Mouse (Mus musculus) large intestine, adult 2 months (tissue): ENCODE measurements around the gene Slc38a2. TPM values are rescaled to one million over a fixed set of nuclear protein-coding genes. Genes with fewer than 3 reads are reported as not detected.

Source experiments
- DNase-seq: peaks from one replicate; pipeline ENCODE4 v3.0.0-alpha.2; 2012; ENCODE audit warnings: low read depth, low spot score
- WGBS: fragments of 180-500 bp; shearing (Covaris S2); methylation state at CpG from one replicate; pipeline ENCODE4 v1.1.7; 2018; 5-methylcytosine and 5-hydroxymethylcytosine counted together
- polyA plus RNA-seq: library from polyadenylated mRNA; depleted of rRNA; stranded (reverse); fragments of >200 nt; gene quantifications from 2 replicates; pipeline ENCODE4 v1.2.3, GENCODE M21; 2012; rRNA removed

Gene Slc38a2
- 26.3 and 32.8 TPM in 2 replicates for polyA plus RNA-seq

GRCm38 (mm10) chr15:96699521-96700511 is at the start of gene Slc38a2:
TSS of gene Slc38a2 (minus strand) at chr15:96699730.
- under 1% methylated on average over 76 of the region's 76 CpGs for WGBS
- no peak for DNase-seq

- WGBS: 29% methylated on average over 10 of the region's 10 CpGs
- no peak for DNase-seq
These were observed 49.6 kb upstream of the Slc38a2 start for GRCm38 (mm10) chr15:96749101-96749500.

DNA sequence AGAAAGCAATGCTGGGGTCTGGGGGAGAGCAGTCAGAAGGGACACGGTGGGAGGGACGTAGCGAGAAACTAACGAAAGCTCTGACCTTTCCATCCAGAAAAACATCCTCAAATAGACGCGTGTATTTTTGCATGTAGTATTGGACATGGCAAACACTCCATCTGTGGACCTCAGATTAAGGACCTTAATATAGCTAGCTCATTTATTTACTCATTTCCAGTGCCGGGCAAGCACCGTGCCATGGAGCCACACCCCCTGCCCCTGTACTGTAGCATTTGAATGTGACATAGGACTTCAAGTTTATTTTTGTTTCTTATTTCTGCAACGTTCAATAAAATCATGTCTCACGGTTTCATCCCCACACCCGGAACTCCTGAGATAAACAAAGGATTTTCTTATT is 48.0 kb upstream of the Slc38a2 start:
- WGBS: 73% methylated on average over 11 of the region's 11 CpGs
- DNase-seq: no peak

DNA sequence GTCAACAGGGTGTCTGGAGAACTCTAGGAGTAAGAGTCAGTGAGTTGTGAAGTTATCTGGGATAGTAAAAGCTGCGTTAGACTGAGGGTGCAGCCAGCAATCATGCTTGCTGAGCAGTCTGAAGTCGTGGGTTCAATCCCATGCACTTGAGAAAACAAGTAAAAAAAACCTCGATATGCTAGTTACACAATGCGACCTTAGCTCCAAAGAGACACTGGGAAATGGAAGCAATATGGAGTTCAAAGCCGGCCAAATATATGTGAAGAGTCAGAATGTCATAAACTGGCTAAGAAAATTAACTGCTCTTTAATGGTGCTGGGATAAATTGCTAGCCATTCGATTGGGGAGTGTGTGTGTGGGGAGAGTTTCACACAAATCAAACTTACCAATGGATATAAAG is 47.5 kb upstream of the Slc38a2 start:
- DNase-seq: no peak
- WGBS: 66% methylated on average over 6 of the region's 6 CpGs

DNA sequence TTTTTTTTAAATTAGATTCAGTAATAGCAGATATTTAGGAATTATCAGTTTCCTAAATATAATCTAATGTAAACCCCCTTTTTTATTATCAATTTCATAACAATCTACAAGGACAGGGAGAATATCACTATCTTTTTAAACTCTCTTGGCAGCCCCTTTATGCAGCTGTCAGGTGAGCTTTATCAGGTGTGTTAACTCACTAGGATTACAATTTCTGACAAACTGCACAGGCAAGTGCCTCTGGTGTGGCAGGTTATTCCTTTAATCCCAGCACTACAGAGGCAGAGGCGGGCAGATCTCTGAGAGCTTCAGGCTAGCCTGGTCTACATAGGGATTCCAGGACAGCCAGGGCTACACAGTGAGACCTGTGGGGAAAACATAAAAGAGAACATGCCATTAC is 45.8 kb upstream of the Slc38a2 start:
- DNase-seq: no peak

DNA sequence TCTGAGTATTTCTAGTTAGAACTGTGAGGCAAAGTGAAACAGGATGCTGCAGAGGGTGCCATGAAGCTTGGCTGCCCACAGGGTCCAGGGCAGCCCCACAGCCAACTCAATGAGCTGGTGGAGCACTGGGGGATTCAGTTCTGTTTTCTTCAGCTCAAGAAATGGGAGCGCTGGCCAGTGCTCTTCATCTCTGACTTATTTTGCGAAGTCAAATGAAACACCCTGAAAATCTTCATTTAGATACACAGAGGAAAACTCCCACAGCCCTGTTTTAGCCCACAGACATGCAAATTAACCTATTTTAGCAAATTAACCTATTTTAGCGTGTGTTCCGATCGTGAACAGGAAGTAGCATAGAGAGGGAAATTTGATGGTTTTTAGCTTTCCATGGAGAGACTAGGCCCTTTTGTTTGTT is 45.4 kb upstream of the Slc38a2 start:
- 90% methylated on average over 5 of the region's 5 CpGs for WGBS
- DNase-seq: no peak

More for the DNA sequence above, 45.8 kb upstream of the Slc38a2 start:
- 96% methylated on average over 1 of the region's 1 CpGs for WGBS

DNA sequence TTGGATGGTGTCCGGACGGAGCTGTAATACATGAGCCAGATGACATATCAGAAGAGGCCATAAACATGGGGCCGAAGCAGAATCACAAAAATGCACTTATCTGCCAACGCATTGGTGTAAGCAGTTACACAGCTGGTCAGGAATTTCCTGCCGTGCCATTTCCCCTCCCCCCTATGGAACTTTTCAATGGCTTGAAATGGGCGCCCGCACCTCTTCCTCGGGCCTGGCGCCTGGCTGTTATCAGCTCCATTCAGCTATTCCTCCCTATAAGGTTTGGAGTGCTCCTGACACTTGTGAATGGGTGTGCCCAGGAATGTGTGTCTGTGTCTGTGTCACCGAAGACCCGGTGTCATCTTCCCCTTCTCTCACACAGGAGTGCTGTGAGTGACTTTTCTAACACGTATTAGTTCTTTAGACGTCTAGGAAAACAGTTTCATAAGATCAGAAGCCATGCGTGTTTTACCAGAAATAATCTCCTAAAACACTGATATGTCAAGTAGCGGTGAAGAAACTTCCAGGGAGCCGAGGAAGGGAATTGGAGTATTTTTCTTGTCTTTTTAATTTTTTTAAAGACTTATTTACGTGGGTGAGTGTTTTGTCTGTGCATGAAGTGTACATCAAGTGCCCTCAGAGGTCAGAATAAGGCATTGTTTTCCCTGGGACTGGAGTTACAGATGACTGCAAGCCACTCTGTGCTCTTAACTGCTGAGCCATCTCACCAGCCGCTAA is 44.8 kb upstream of the Slc38a2 start:
- 69% methylated on average over 18 of the region's 18 CpGs for WGBS
- DNase-seq: no peak

- DNase-seq: peak; percentile 64
- WGBS: 17% methylated on average over 6 of the region's 6 CpGs
These were observed 43.7 kb upstream of the Slc38a2 start for GRCm38 (mm10) chr15:96743257-96743656.

DNA sequence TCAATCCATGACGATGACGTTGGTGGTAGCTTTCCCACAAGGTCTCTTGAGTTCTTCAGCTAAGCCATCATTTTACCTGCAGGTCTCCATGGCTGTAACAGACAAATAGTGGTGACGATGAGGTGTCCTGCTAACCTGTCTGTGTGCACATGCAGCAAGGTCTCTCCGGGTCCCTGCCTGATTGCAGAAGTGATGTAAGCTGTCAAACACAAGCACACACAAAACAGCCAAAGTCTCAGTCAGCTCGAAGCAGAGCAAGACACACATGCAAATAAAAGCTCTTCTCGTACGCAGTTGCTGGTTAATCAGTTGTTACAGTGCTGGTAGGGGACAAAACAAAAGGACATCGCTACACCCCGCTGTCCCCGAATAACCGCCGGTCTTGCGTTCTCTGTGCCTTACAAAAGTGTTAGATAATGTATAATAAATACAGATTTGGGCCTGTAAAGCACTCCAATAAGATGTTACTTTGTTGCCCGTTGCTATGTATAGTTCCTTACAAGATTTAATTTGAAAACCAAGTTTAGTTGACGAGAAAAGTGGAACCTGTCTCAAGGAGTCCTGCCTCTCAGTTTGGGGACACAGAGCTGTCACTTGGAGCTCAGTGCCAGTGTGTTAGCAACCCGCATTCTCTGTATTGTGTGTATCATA is 43.2 kb upstream of the Slc38a2 start:
- DNase-seq: no peak
- 51% methylated on average over 16 of the region's 16 CpGs for WGBS

DNA sequence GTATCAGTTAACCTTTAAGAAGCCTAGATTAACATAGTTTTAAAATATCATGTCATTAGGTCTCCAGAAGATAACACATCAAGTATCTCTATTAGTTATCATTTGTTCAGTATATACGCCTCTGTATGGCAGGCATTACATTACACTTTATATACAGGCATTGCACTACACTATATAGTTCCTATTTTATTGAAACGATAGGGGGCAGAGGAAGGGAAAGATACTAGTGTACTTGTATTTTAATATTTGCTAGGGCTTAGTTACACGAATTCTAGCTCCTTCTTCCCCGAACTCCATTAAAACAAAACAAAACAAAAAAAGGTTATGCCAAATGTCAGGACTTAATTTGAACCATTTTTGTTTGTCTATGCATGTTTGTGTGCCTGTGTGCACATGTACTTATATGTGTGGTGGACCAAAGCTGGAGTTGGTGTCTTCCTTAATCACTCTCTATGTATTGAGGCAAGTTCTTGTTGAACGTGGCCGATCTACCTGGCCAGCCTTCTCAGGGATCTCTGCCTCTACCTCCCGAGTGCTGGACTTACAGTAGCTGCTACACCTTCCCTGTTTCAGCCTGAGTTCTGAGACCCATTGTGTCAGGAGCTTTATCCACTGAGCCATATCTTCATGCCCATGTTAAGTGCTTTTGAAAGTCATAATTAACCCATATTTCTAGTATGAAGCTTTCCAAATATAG is 41.5 kb upstream of the Slc38a2 start:
- DNase-seq: no peak

DNA sequence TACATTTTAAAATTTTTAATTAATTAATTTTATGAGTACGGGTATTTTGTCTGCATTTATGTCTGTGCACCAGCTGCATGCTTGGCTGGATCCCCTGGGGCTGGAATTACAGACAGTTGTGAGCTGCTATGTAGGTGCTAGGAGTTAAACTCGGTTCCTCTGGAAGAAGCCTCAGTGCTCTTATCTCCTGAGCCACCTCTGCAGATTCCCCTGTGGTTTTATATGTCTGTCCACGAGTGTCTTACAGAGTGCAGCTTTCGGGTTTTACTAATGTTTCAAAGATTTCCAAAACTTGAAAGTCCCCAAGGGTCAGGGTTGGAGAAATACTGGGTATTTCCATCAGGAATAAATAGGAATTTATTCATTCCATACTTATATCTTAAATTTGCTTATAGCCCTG is 40.6 kb upstream of the Slc38a2 start:
- DNase-seq: no peak
- 81% methylated on average over 4 of the region's 4 CpGs for WGBS

More for the DNA sequence above, 41.5 kb upstream of the Slc38a2 start:
- WGBS: 89% methylated on average over 7 of the region's 7 CpGs

GRCm38 (mm10) chr15:96736663-96737385 is 37.3 kb upstream of the Slc38a2 start:
- 87% methylated on average over 15 of the region's 15 CpGs for WGBS
- no peak for DNase-seq

- 35% methylated on average over 15 of the region's 15 CpGs for WGBS
- DNase-seq: no peak
These were observed 36.1 kb upstream of the Slc38a2 start for GRCm38 (mm10) chr15:96735562-96736160.

DNA sequence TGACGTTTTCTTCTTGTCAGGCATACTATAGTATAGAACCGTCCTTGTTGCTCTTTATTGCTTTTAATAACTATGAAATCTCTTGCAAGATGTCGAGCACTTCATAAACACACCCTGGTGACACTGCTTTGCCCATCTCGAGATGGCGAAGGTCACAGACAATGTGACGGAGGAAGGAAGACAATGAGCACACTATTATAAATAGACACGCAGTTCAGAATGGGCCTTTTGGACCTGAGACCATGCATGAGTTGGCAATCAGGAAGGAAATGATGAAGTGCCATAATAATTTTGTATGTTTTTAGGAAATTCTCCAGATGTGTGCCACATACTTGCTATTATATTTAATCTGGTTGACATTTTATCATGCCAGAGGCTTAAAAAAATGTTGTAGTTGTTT is 34.9 kb upstream of the Slc38a2 start:
- no peak for DNase-seq
- WGBS: 38% methylated on average over 7 of the region's 7 CpGs

DNA sequence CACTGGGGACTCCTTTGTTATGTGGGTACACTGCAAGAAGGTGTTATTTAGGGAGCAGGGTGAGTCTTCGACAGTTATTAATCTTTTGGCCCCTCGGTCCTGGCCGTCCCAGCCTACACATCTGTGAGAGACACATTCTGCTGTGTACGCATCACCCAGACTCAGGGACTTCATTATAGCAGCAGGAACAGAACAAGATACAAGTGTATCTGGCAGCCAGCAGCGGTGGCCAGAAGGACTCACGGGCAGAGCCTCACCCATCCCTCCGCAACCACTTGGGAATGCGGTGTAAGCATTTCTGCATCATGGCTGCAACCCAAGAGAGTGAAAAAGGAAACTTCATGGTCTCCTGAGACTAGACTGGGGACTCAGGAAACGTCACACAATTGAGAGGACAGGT is 30.9 kb upstream of the Slc38a2 start:
- WGBS: 80% methylated on average over 9 of the region's 9 CpGs
- DNase-seq: no peak

DNA sequence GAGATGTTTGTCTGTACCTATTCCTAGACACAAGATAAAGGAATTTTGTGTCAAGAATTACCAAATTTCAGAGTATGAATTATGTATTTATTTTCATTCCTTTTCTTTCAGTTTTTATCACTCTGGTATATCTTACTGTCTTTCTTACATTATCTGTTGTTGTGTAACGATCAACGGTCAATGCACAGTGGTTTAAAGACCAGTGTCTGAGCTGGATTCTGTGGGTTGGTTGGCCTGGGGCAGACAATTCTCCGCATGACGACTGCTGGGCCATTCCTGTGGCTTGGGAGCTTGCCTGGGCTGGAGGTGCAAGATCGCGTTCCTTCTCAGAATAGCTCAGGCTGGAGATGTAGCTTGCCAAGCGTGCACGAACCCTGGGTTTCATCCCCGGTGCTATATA is 30.3 kb upstream of the Slc38a2 start:
- DNase-seq: no peak
- WGBS: 83% methylated on average over 9 of the region's 9 CpGs

DNA sequence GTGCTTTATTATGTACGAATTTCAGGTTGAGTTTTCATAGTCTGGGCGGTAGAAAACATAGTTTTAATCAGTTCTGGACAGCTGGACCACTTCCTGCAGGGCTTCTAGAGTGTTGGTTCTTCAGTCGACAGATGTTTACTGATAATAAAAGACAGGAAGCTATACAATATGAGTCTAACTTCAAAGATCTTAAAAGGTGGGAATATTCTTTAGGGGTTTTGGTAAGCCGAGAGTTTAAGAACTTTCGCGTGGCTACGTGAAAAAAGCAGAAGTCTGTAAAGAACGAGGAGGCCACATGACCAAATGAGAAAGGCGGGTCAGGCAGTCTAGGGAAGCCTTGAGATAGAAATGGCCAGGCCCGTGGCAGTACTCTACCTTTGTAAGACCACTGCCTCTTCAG is 29.5 kb upstream of the Slc38a2 start:
- WGBS: 42% methylated on average over 10 of the region's 10 CpGs
- DNase-seq: no peak

- 79% methylated on average over 4 of the region's 4 CpGs for WGBS
- no peak for DNase-seq
These were observed 28.8 kb upstream of the Slc38a2 start for GRCm38 (mm10) chr15:96728346-96728745.

DNA sequence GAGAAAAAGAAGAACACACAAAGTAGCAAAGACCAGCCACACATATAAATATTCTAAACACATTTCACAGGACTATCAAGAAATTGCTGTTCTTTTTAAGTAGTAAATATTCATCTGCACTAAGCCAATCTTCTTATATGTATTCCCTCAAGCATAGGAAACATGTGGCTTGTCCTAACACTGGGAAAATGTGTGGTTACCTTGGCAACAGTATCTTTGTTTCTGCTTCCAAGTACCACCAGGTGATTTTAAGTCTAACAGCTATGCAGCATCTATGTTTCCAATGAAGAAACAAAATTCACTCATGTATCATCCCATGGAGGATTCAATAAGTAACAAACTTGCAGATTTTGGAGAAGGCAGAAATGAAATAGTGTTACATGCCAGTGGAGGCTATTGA is 25.0 kb upstream of the Slc38a2 start:
- no peak for DNase-seq
